Mouse (Mus musculus) forebrain, embryonic 10.5 days (tissue): ENCODE data around the gene Steap1. TPM values are rescaled to one million over a fixed set of nuclear protein-coding genes. Genes with fewer than 3 reads are reported as not detected.

Experiments
- DNase-seq: peaks from one replicate; pipeline ENCODE4 v3.0.0-alpha.2; 2017; ENCODE audit warnings: low spot score; ENCODE audit errors: extremely low spot score
- H3K27ac ChIP-seq: fragments of 300-500 bp; sonication (generic); 2 replicates; pipeline ENCODE4 v1.5.1; 2016; ENCODE audit warnings: mild to moderate bottlenecking
- H3K27me3 ChIP-seq: fragments of 300-500 bp; sonication (generic); 2 replicates; pipeline ENCODE4 v1.6.1; 2016; ENCODE audit warnings: mild to moderate bottlenecking; ENCODE audit not compliant: poor library complexity, severe bottlenecking
- H3K36me3 ChIP-seq: fragments of 300-500 bp; sonication (generic); replicated peaks from 2 replicates; pipeline ENCODE4 v1.6.1; 2016; ENCODE audit warnings: mild to moderate bottlenecking, moderate library complexity
- H3K4me1 ChIP-seq: fragments of 300-500 bp; sonication (generic); 2 replicates; pipeline ENCODE4 v1.6.1; 2016
- H3K4me3 ChIP-seq: fragments of 300-500 bp; sonication (generic); 2 replicates; pipeline ENCODE4 v1.5.1; 2016; ENCODE audit warnings: mild to moderate bottlenecking, moderate library complexity
- H3K9me3 ChIP-seq: fragments of 300-500 bp; sonication (generic); 2 replicates; pipeline ENCODE4 v1.6.1; 2016; ENCODE audit warnings: mild to moderate bottlenecking, moderate library complexity
- WGBS: fragments of 180-500 bp; shearing (Covaris S2); methylation state at CpG from one replicate; pipeline ENCODE4 v1.1.7; 2016; 5-methylcytosine and 5-hydroxymethylcytosine counted together
- polyA plus RNA-seq: library from polyadenylated mRNA; unstranded; fragments of >200 nt; fragmentation: Nextera tagmentation; extraction: Ambion mirVana; gene quantifications from 2 replicates; pipeline ENCODE4 v1.2.1, GENCODE M21; 2016

Gene Steap1
- 5.5 and 6.4 TPM in 2 replicates for polyA plus RNA-seq

- H3K27me3 ChIP-seq = peaks cover 23% of the 10 kb centered on the region
- peaks cover 5% of the 10 kb centered on the region; the same call in 1 of the 2 replicates for H3K4me1 ChIP-seq
- H3K27ac ChIP-seq = peak within 1 kb of the TSS; percentile 84
- WGBS = under 1% methylated on average over 73 of the region's 75 CpGs
- no peaks in the 10 kb centered on the region for H3K9me3 ChIP-seq
- peak within 1 kb of the TSS; percentile 75 for H3K4me3 ChIP-seq
- no peaks in the 10 kb centered on the region for H3K36me3 ChIP-seq
- DNase-seq = peak; percentile 90
Measured at GRCm38 (mm10) chr5:5748866-5749682, at the start of gene Steap1. Gene Steap1 (minus strand): TSS chr5:5749326.

GRCm38 (mm10) chr5:5787106-5787505 is 38.0 kb upstream of the Steap1 start:
- WGBS = 89% methylated on average over 2 of the region's 2 CpGs
- Histone ChIP-seq H3K4me1 (no peaks in the 10 kb centered on the region), H3K27ac (no peak overlapping the region), H3K4me3 (no peak overlapping the region), H3K36me3 (no peaks in the 10 kb centered on the region), H3K27me3 (no peaks in the 10 kb centered on the region), H3K9me3 (no peaks in the 10 kb centered on the region; the same call in 1 of the 2 replicates)
- DNase-seq = no peak

- no peaks in the 10 kb centered on the region for H3K36me3 ChIP-seq
- H3K9me3 ChIP-seq = no peaks in the 10 kb centered on the region
- H3K27ac ChIP-seq = no peak overlapping the region
- DNase-seq = no peak
- no peaks in the 10 kb centered on the region for H3K4me1 ChIP-seq
- 75% methylated on average over 3 of the region's 3 CpGs for WGBS
- H3K27me3 ChIP-seq = 0 out of 2 replicates have a peak, but pooled peaks cover 4% of the 10 kb centered on the region
- H3K4me3 ChIP-seq = no peak overlapping the region
Measured at GRCm38 (mm10) chr5:5756392-5757019, 7.4 kb upstream of the Steap1 start.

- Histone ChIP-seq H3K36me3 (no peaks in the 10 kb centered on the region), H3K27ac (no peak overlapping the region), H3K27me3 (peaks cover 11% of the 10 kb centered on the region; the same call in 1 of the 2 replicates), H3K9me3 (no peaks in the 10 kb centered on the region), H3K4me1 (peaks cover 1% of the 10 kb centered on the region; the same call in 1 of the 2 replicates), H3K4me3 (no peak overlapping the region)
- peak; percentile 59 for DNase-seq
- WGBS = 3% methylated on average over 9 of the region's 9 CpGs
Measured at GRCm38 (mm10) chr5:5755039-5755438, 5.9 kb upstream of the Steap1 start.

- H3K36me3 ChIP-seq = no peaks in the 10 kb centered on the region
- peak overlapping the region; percentile 84; the same call in 1 of the 2 replicates for H3K27ac ChIP-seq
- DNase-seq = peak; percentile 24
- peaks cover 23% of the 10 kb centered on the region for H3K27me3 ChIP-seq
- no peaks in the 10 kb centered on the region for H3K9me3 ChIP-seq
- peak overlapping the region; percentile 75 for H3K4me3 ChIP-seq
- 1% methylated on average over 13 of the region's 13 CpGs for WGBS
- peaks cover 5% of the 10 kb centered on the region; the same call in 1 of the 2 replicates for H3K4me1 ChIP-seq
Measured at GRCm38 (mm10) chr5:5749772-5750222, 671 bp upstream of the Steap1 start.

- WGBS = 93% methylated on average over 9 of the region's 9 CpGs
- Histone ChIP-seq H3K27ac (no peak overlapping the region), H3K27me3 (no peaks in the 10 kb centered on the region), H3K9me3 (no peaks in the 10 kb centered on the region), H3K4me1 (no peaks in the 10 kb centered on the region), H3K4me3 (no peak overlapping the region), H3K36me3 (no peaks in the 10 kb centered on the region)
- no peak for DNase-seq
Measured at GRCm38 (mm10) chr5:5734445-5734844, 14.7 kb downstream of the Steap1 start.

- Histone ChIP-seq H3K27ac (no peak overlapping the region), H3K4me1 (no peaks in the 10 kb centered on the region), H3K27me3 (no peaks in the 10 kb centered on the region), H3K9me3 (no peaks in the 10 kb centered on the region), H3K4me3 (no peak overlapping the region), H3K36me3 (no peaks in the 10 kb centered on the region)
- WGBS = 81% methylated on average over 2 of the region's 2 CpGs
- no peak for DNase-seq
Measured at GRCm38 (mm10) chr5:5732858-5733257, 16.3 kb downstream of the Steap1 start.

- H3K4me3 ChIP-seq = no peak overlapping the region
- H3K4me1 ChIP-seq = no peaks in the 10 kb centered on the region
- H3K36me3 ChIP-seq = no peaks in the 10 kb centered on the region
- WGBS = 93% methylated on average over 3 of the region's 3 CpGs
- no peak overlapping the region for H3K27ac ChIP-seq
- no peak for DNase-seq
- no peaks in the 10 kb centered on the region for H3K9me3 ChIP-seq
- H3K27me3 ChIP-seq = no peaks in the 10 kb centered on the region
Measured at GRCm38 (mm10) chr5:5732208-5732607, 16.9 kb downstream of the Steap1 start.

- no peaks in the 10 kb centered on the region for H3K36me3 ChIP-seq
- H3K4me3 ChIP-seq = no peak overlapping the region
- H3K27me3 ChIP-seq = no peaks in the 10 kb centered on the region
- H3K27ac ChIP-seq = no peak overlapping the region
- H3K4me1 ChIP-seq = no peaks in the 10 kb centered on the region
- WGBS = 89% methylated on average over 4 of the region's 4 CpGs
- no peaks in the 10 kb centered on the region for H3K9me3 ChIP-seq
- no peak for DNase-seq
Measured at GRCm38 (mm10) chr5:5729904-5730303, 19.2 kb downstream of the Steap1 start.

- Histone ChIP-seq H3K9me3 (no peaks in the 10 kb centered on the region), H3K27ac (no peak overlapping the region), H3K4me3 (no peak overlapping the region), H3K27me3 (no peaks in the 10 kb centered on the region), H3K36me3 (no peaks in the 10 kb centered on the region), H3K4me1 (peaks cover 5% of the 10 kb centered on the region; the same call in 1 of the 2 replicates)
- WGBS = 91% methylated on average over 7 of the region's 7 CpGs
- DNase-seq = no peak
Measured at GRCm38 (mm10) chr5:5722217-5722616, 26.9 kb downstream of the Steap1 start.

GRCm38 (mm10) chr5:5711032-5711431 is 38.1 kb downstream of the Steap1 start:
- Histone ChIP-seq H3K27ac (no peak overlapping the region), H3K4me3 (no peak overlapping the region), H3K9me3 (no peaks in the 10 kb centered on the region), H3K36me3 (no peaks in the 10 kb centered on the region), H3K27me3 (no peaks in the 10 kb centered on the region), H3K4me1 (peaks cover 9% of the 10 kb centered on the region)
- DNase-seq = no peak
- WGBS = 87% methylated on average over 4 of the region's 4 CpGs

- no peak overlapping the region for H3K27ac ChIP-seq
- H3K4me3 ChIP-seq = no peak overlapping the region
- H3K4me1 ChIP-seq = peaks cover 9% of the 10 kb centered on the region
- no peak for DNase-seq
- no peaks in the 10 kb centered on the region for H3K36me3 ChIP-seq
- 68% methylated on average over 13 of the region's 13 CpGs for WGBS
- H3K9me3 ChIP-seq = no peaks in the 10 kb centered on the region
- no peaks in the 10 kb centered on the region for H3K27me3 ChIP-seq
Measured at GRCm38 (mm10) chr5:5707341-5708278, 41.5 kb downstream of the Steap1 start.
